Mouse (Mus musculus) forebrain, postnatal 0 days (tissue): ENCODE results near the gene Cchcr1. TPM values are rescaled to one million over a fixed set of nuclear protein-coding genes. Genes with fewer than 3 reads are reported as not detected.
"Not testable (repeated sequence)": the region's sequence is repeated elsewhere in the genome, so short reads cannot be mapped to it uniquely, and the experiment has no call there.

Experiments used
- ATAC-seq: fragments of 200-750 bp; cut with Nextera tagmentation; 2 replicates; pipeline ENCODE4 v1.8.0; 2017; ENCODE audit warnings: mild to moderate bottlenecking, moderate library complexity
- DNase-seq: peaks from one replicate; pipeline ENCODE4 v3.0.0-alpha.2; 2015
- H3K27ac ChIP-seq: fragments of 300-500 bp; sonication (generic); 2 replicates; pipeline ENCODE4 v1.5.1; 2014; ENCODE audit warnings: low read depth, mild to moderate bottlenecking, antibody characterized with exemption, low read length, moderate library complexity, mixed read lengths
- H3K27me3 ChIP-seq: fragments of 300-500 bp; sonication (generic); 2 replicates; pipeline ENCODE4 v1.6.1; 2014; ENCODE audit warnings: mild to moderate bottlenecking, low read length, mixed read lengths; ENCODE audit not compliant: insufficient read depth
- H3K36me3 ChIP-seq: fragments of 300-500 bp; sonication (generic); 2 replicates; pipeline ENCODE4 v1.6.1; 2014; ENCODE audit warnings: mild to moderate bottlenecking, moderate library complexity; ENCODE audit not compliant: insufficient read depth
- H3K4me1 ChIP-seq: fragments of 300-500 bp; sonication (generic); 2 replicates; pipeline ENCODE4 v1.6.1; 2014; ENCODE audit warnings: antibody characterized with exemption; ENCODE audit not compliant: insufficient read depth
- H3K4me2 ChIP-seq: fragments of 300-500 bp; sonication (generic); 2 replicates; pipeline ENCODE4 v1.6.1; 2014; ENCODE audit warnings: low read depth, mild to moderate bottlenecking, moderate library complexity
- H3K4me3 ChIP-seq: fragments of 300-500 bp; sonication (generic); 2 replicates; pipeline ENCODE4 v1.5.1; 2014; ENCODE audit warnings: low read depth, low read length, mixed read lengths
- H3K9ac ChIP-seq: fragments of 300-500 bp; sonication (generic); 2 replicates; pipeline ENCODE4 v1.6.1; 2014; ENCODE audit warnings: mild to moderate bottlenecking
- H3K9me3 ChIP-seq: fragments of 300-500 bp; sonication (generic); 2 replicates; pipeline ENCODE4 v1.6.1; 2016; ENCODE audit warnings: low read length
- CTCF ChIP-seq: sonication (generic); IDR thresholded peaks from 2 replicates; pipeline ENCODE4 v1.5.1; 2016; ENCODE audit warnings: antibody characterized with exemption, control low read depth, low read depth
- WGBS: fragments of 180-500 bp; shearing (Covaris S2); extraction: QIAGEN DNeasy Blood & Tissue Kit; methylation state at CpG from one replicate; pipeline ENCODE4 v1.1.7; 2014; 5-methylcytosine and 5-hydroxymethylcytosine counted together
- polyA plus RNA-seq: library from polyadenylated mRNA; unstranded; fragments of >200 nt; fragmentation: Nextera tagmentation; extraction: Ambion mirVana; gene quantifications from 2 replicates; pipeline ENCODE4 v1.2.1, GENCODE M21; 2015
- total RNA-seq: library from RNA; depleted of rRNA; stranded (reverse); fragments of >200 nt; gene quantifications from 2 replicates; pipeline ENCODE4 v1.2.3, GENCODE M21; 2014; rRNA removed

Gene Cchcr1
- 5.6 and 9.6 TPM in 2 replicates for total RNA-seq
- polyA plus RNA-seq, result 2.5 and 3.2 TPM in 2 replicates

GRCm38 (mm10) chr17:35516652-35517500, at the start of gene Cchcr1, which contains the start of gene Tcf19:
TSS of gene Cchcr1 (plus strand) at chr17:35517100.
TSS of gene Tcf19 (minus strand) at chr17:35516824.
- TF ChIP-seq CTCF, result peak; percentile 32; the same call in 1 of the 2 replicates
- no peak within 1 kb of the TSS for H3K27ac ChIP-seq
- H3K4me3 ChIP-seq, result peak within 1 kb of the TSS; percentile 53
- H3K9ac ChIP-seq, result peak within 1 kb of the TSS; percentile 55
- WGBS, result 3% methylated on average over 66 of the region's 67 CpGs
- no peaks in the 10 kb centered on the region for H3K9me3 ChIP-seq
- no peaks in the 10 kb centered on the region; the same call in 1 of the 2 replicates for H3K4me1 ChIP-seq
- DNase-seq (peak; percentile 96), ATAC-seq (peak; percentile 95)
- H3K36me3 ChIP-seq, result no peaks in the 10 kb centered on the region
- H3K27me3 ChIP-seq, result no peaks in the 10 kb centered on the region
- peak within 1 kb of the TSS; percentile 88 for H3K4me2 ChIP-seq

GRCm38 (mm10) chr17:35468936-35469335, 48.0 kb upstream of the Cchcr1 start:
- not testable (repeated sequence) for H3K4me1 ChIP-seq, H3K4me2 ChIP-seq, ATAC-seq, H3K9ac ChIP-seq, H3K36me3 ChIP-seq, H3K9me3 ChIP-seq, H3K4me3 ChIP-seq, H3K27ac ChIP-seq, DNase-seq, H3K27me3 ChIP-seq
- WGBS, result 69% methylated on average over 3 of the region's 3 CpGs

- Histone ChIP-seq H3K9ac (peak within 1 kb of the TSS; percentile 37), H3K4me1 (no peaks in the 10 kb centered on the region)
- WGBS, result 4% methylated on average over 71 of the region's 80 CpGs
Measured at GRCm38 (mm10) chr17:35469842-35470751, 46.8 kb upstream of the Cchcr1 start, which contains the start of gene H2-Q10. TSS of gene H2-Q10 (plus strand) at chr17:35470089.

GRCm38 (mm10) chr17:35484066-35484465, 32.8 kb upstream of the Cchcr1 start:
- WGBS, result 3% methylated on average over 9 of the region's 9 CpGs
- ATAC-seq, result peak; percentile 48

More at GRCm38 (mm10) chr17:35469842-35470751, 46.8 kb upstream of the Cchcr1 start, which contains the start of gene H2-Q10:
- Histone ChIP-seq H3K4me3 (peak within 1 kb of the TSS; percentile 35), H3K36me3 (no peaks in the 10 kb centered on the region), H3K27me3 (peaks cover 5% of the 10 kb centered on the region; the same call in 1 of the 2 replicates), H3K27ac (no peak within 1 kb of the TSS), H3K9me3 (no peaks in the 10 kb centered on the region), H3K4me2 (peak within 1 kb of the TSS; percentile 62)
- DNase-seq, result no peak
- no peak for ATAC-seq
- TF ChIP-seq CTCF, result no peak

GRCm38 (mm10) chr17:35485702-35486101, 31.2 kb upstream of the Cchcr1 start:
- ATAC-seq (no peak), DNase-seq (no peak)
- H3K27me3 ChIP-seq, result no peaks in the 10 kb centered on the region
- no peaks in the 10 kb centered on the region for H3K36me3 ChIP-seq
- no peak overlapping the region for H3K9ac ChIP-seq
- no peak for TF ChIP-seq CTCF
- H3K4me1 ChIP-seq, result no peaks in the 10 kb centered on the region
- H3K27ac ChIP-seq, result no peak overlapping the region
- 34% methylated on average over 4 of the region's 4 CpGs for WGBS
- H3K4me3 ChIP-seq, result no peak overlapping the region
- H3K4me2 ChIP-seq, result no peak overlapping the region
- no peaks in the 10 kb centered on the region for H3K9me3 ChIP-seq

More at GRCm38 (mm10) chr17:35484066-35484465, 32.8 kb upstream of the Cchcr1 start:
- Histone ChIP-seq H3K4me3 (no peak overlapping the region), H3K9ac (no peak overlapping the region), H3K27me3 (no peaks in the 10 kb centered on the region), H3K27ac (no peak overlapping the region), H3K4me2 (no peak overlapping the region), H3K4me1 (no peaks in the 10 kb centered on the region), H3K36me3 (no peaks in the 10 kb centered on the region), H3K9me3 (no peaks in the 10 kb centered on the region)
- peak; percentile 75 for DNase-seq
- peak; percentile 89 for TF ChIP-seq CTCF

- WGBS, result 68% methylated on average over 10 of the region's 10 CpGs
- H3K9me3 ChIP-seq, result no peaks in the 10 kb centered on the region
- H3K4me2 ChIP-seq, result no peak overlapping the region
Measured at GRCm38 (mm10) chr17:35486726-35487125, 30.2 kb upstream of the Cchcr1 start.

More at GRCm38 (mm10) chr17:35486726-35487125, 30.2 kb upstream of the Cchcr1 start:
- Histone ChIP-seq H3K36me3 (no peaks in the 10 kb centered on the region), H3K9ac (no peak overlapping the region), H3K4me1 (no peaks in the 10 kb centered on the region), H3K27ac (no peak overlapping the region), H3K27me3 (no peaks in the 10 kb centered on the region), H3K4me3 (no peak overlapping the region)
- ATAC-seq (no peak), DNase-seq (no peak)
- no peak for TF ChIP-seq CTCF
